Mouse (Mus musculus) thymus, adult 2 months (tissue): ENCODE results near the gene Ccna1.

ENCODE experiments used
- CTCF ChIP-seq: fragments of 200-500 bp; IDR thresholded peaks from 2 replicates; pipeline ENCODE4 v1.5.1; 2012; ENCODE audit warnings: mild to moderate bottlenecking, control low read depth, low read length, moderate library complexity, borderline replicate concordance; ENCODE audit not compliant: control insufficient read depth, poor library complexity, insufficient read depth; ENCODE audit errors: extremely low read depth
- POLR2A ChIP-seq: fragments of 200-500 bp; IDR thresholded peaks from 2 replicates; pipeline ENCODE4 v1.6.1; 2012; ENCODE audit warnings: mild to moderate bottlenecking, low read length, control low read depth, moderate library complexity; ENCODE audit not compliant: control insufficient read depth, poor library complexity, insufficient read depth; ENCODE audit errors: extremely low read depth

- TF ChIP-seq CTCF, result no peak
- TF ChIP-seq POLR2A, result no peak
Measured at GRCm38 (mm10) chr3:55066666-55067023, 11.3 kb upstream of the Ccna1 start.
